Mouse (Mus musculus) limb, embryonic 15.5 days (tissue): ENCODE results near the gene Adam12. TPM values are rescaled to one million over a fixed set of nuclear protein-coding genes. Genes with fewer than 3 reads are reported as not detected.
A peak's percentile ranks its signal among the peaks of the same experiment; 100 is the strongest.

Experiments used
- ATAC-seq: fragments of 200-750 bp; cut with Nextera tagmentation; 2 replicates; pipeline ENCODE4 v1.8.0; 2017; ENCODE audit warnings: low read depth, moderate TSS enrichment; ENCODE audit not compliant: insufficient number of reproducible peaks, low FRiP score, low TSS enrichment
- H3K27ac ChIP-seq: fragments of 300-500 bp; sonication (generic); 2 replicates; pipeline ENCODE4 v1.5.1; 2015; ENCODE audit warnings: moderate library complexity, mild to moderate bottlenecking, inconsistent platforms
- H3K27me3 ChIP-seq: fragments of 300-500 bp; sonication (generic); 2 replicates; pipeline ENCODE4 v1.6.1; 2015; ENCODE audit warnings: inconsistent platforms
- H3K36me3 ChIP-seq: fragments of 300-500 bp; sonication (generic); 2 replicates; pipeline ENCODE4 v1.6.1; 2015; ENCODE audit warnings: inconsistent platforms
- H3K4me1 ChIP-seq: fragments of 300-500 bp; sonication (generic); 2 replicates; pipeline ENCODE4 v1.6.1; 2015; ENCODE audit warnings: inconsistent platforms
- H3K4me2 ChIP-seq: fragments of 300-500 bp; sonication (generic); 2 replicates; pipeline ENCODE4 v1.6.1; 2015; ENCODE audit warnings: mild to moderate bottlenecking, inconsistent platforms
- H3K4me3 ChIP-seq: fragments of 300-500 bp; sonication (generic); 2 replicates; pipeline ENCODE4 v1.5.1; 2015; ENCODE audit warnings: mild to moderate bottlenecking, inconsistent platforms
- H3K9ac ChIP-seq: fragments of 300-500 bp; sonication (generic); 2 replicates; pipeline ENCODE4 v1.6.1; 2015; ENCODE audit warnings: inconsistent platforms
- H3K9me3 ChIP-seq: fragments of 300-500 bp; sonication (generic); 2 replicates; pipeline ENCODE4 v1.6.1; 2016; ENCODE audit warnings: inconsistent platforms
- WGBS: fragments of 180-500 bp; shearing (Covaris S2); methylation state at CpG from one replicate; pipeline ENCODE4 v1.1.7; 2015; 5-methylcytosine and 5-hydroxymethylcytosine counted together
- polyA plus RNA-seq: library from polyadenylated mRNA; unstranded; fragments of >200 nt; fragmentation: Nextera tagmentation; extraction: Ambion mirVana; gene quantifications from 2 replicates; pipeline ENCODE4 v1.2.1, GENCODE M21; 2015

Adam12 gene
- polyA plus RNA-seq, 1 experiment from 2014 or later = 8.1 TPM

- no peak overlapping the region for H3K27ac ChIP-seq
- H3K9me3 ChIP-seq = no peaks in the 10 kb centered on the region
- no peak overlapping the region for H3K4me2 ChIP-seq
- H3K9ac ChIP-seq = no peak overlapping the region
- no peak for ATAC-seq
- no peaks in the 10 kb centered on the region for H3K27me3 ChIP-seq
- no peak overlapping the region for H3K4me3 ChIP-seq
- WGBS = 71% methylated on average over 17 of the region's 17 CpGs
- H3K4me1 ChIP-seq = peaks cover 2% of the 10 kb centered on the region; the same call in 1 of the 2 replicates
- H3K36me3 ChIP-seq = no peaks in the 10 kb centered on the region
Observed at GRCm38 (mm10) chr7:133876646-133877342, 355.2 kb downstream of the Adam12 start.

GRCm38 (mm10) chr7:133876139-133876538 lies 355.8 kb downstream of the Adam12 start:
- Histone ChIP-seq H3K9ac (no peak overlapping the region), H3K36me3 (no peaks in the 10 kb centered on the region), H3K9me3 (no peaks in the 10 kb centered on the region), H3K4me2 (no peak overlapping the region), H3K4me3 (no peak overlapping the region), H3K27me3 (no peaks in the 10 kb centered on the region), H3K27ac (no peak overlapping the region), H3K4me1 (peaks cover 2% of the 10 kb centered on the region; the same call in 1 of the 2 replicates)
- WGBS = 59% methylated on average over 3 of the region's 3 CpGs
- ATAC-seq = no peak

GRCm38 (mm10) chr7:133872701-133873100 lies 359.2 kb downstream of the Adam12 start:
- H3K9me3 ChIP-seq = no peaks in the 10 kb centered on the region
- no peak overlapping the region for H3K4me2 ChIP-seq
- no peak overlapping the region for H3K9ac ChIP-seq
- ATAC-seq = no peak
- 0 out of 2 replicates have a peak, but pooled peaks cover 2% of the 10 kb centered on the region for H3K4me1 ChIP-seq
- H3K4me3 ChIP-seq = no peak overlapping the region
- 78% methylated on average over 5 of the region's 5 CpGs for WGBS
- no peaks in the 10 kb centered on the region for H3K36me3 ChIP-seq
- H3K27me3 ChIP-seq = no peaks in the 10 kb centered on the region
- H3K27ac ChIP-seq = no peak overlapping the region

GRCm38 (mm10) chr7:133870265-133870664 lies 361.7 kb downstream of the Adam12 start:
- no peaks in the 10 kb centered on the region for H3K27me3 ChIP-seq
- no peak overlapping the region for H3K4me3 ChIP-seq
- H3K36me3 ChIP-seq = no peaks in the 10 kb centered on the region
- no peaks in the 10 kb centered on the region for H3K9me3 ChIP-seq
- H3K4me2 ChIP-seq = no peak overlapping the region
- H3K27ac ChIP-seq = no peak overlapping the region
- H3K4me1 ChIP-seq = no peaks in the 10 kb centered on the region
- no peak overlapping the region for H3K9ac ChIP-seq
- ATAC-seq = no peak
- WGBS = 87% methylated on average over 4 of the region's 4 CpGs

GRCm38 (mm10) chr7:133863684-133864083 lies 368.3 kb downstream of the Adam12 start:
- no peaks in the 10 kb centered on the region for H3K4me1 ChIP-seq
- H3K9me3 ChIP-seq = no peaks in the 10 kb centered on the region
- 87% methylated on average over 4 of the region's 4 CpGs for WGBS
- no peak for ATAC-seq
- no peak overlapping the region for H3K4me3 ChIP-seq
- peaks cover 6% of the 10 kb centered on the region; the same call in 1 of the 2 replicates for H3K27me3 ChIP-seq
- H3K27ac ChIP-seq = no peak overlapping the region
- no peak overlapping the region for H3K4me2 ChIP-seq
- H3K36me3 ChIP-seq = no peaks in the 10 kb centered on the region
- H3K9ac ChIP-seq = no peak overlapping the region

GRCm38 (mm10) chr7:133863151-133863550 lies 368.8 kb downstream of the Adam12 start:
- WGBS = 64% methylated on average over 3 of the region's 3 CpGs
- H3K9me3 ChIP-seq = no peaks in the 10 kb centered on the region
- H3K4me3 ChIP-seq = no peak overlapping the region
- no peaks in the 10 kb centered on the region for H3K36me3 ChIP-seq
- no peaks in the 10 kb centered on the region for H3K4me1 ChIP-seq
- no peak overlapping the region for H3K9ac ChIP-seq
- ATAC-seq = no peak
- peaks cover 6% of the 10 kb centered on the region; the same call in 1 of the 2 replicates for H3K27me3 ChIP-seq
- H3K27ac ChIP-seq = no peak overlapping the region
- H3K4me2 ChIP-seq = no peak overlapping the region

GRCm38 (mm10) chr7:133862723-133863122 lies 369.2 kb downstream of the Adam12 start:
- Histone ChIP-seq H3K9me3 (no peaks in the 10 kb centered on the region), H3K4me2 (no peak overlapping the region), H3K4me3 (no peak overlapping the region), H3K36me3 (no peaks in the 10 kb centered on the region), H3K27me3 (peaks cover 6% of the 10 kb centered on the region; the same call in 1 of the 2 replicates), H3K4me1 (no peaks in the 10 kb centered on the region), H3K27ac (no peak overlapping the region), H3K9ac (no peak overlapping the region)
- 83% methylated on average over 5 of the region's 5 CpGs for WGBS
- no peak for ATAC-seq

- Histone ChIP-seq H3K4me2 (no peak overlapping the region), H3K36me3 (no peaks in the 10 kb centered on the region), H3K9ac (no peak overlapping the region), H3K4me3 (no peak overlapping the region), H3K4me1 (no peaks in the 10 kb centered on the region), H3K27me3 (peaks cover 9% of the 10 kb centered on the region; the same call in 1 of the 2 replicates), H3K27ac (no peak overlapping the region), H3K9me3 (no peaks in the 10 kb centered on the region)
- WGBS = 90% methylated on average over 6 of the region's 6 CpGs
- no peak for ATAC-seq
Observed at GRCm38 (mm10) chr7:133862233-133862632, 369.7 kb downstream of the Adam12 start.

GRCm38 (mm10) chr7:133859548-133859947 lies 372.4 kb downstream of the Adam12 start:
- H3K4me1 ChIP-seq = no peaks in the 10 kb centered on the region

GRCm38 (mm10) chr7:133858506-133858905 lies 373.4 kb downstream of the Adam12 start:
- Histone ChIP-seq H3K4me3 (no peak overlapping the region), H3K9ac (no peak overlapping the region), H3K36me3 (no peaks in the 10 kb centered on the region), H3K4me1 (no peaks in the 10 kb centered on the region), H3K27me3 (peaks cover 10% of the 10 kb centered on the region; the same call in 1 of the 2 replicates), H3K4me2 (no peak overlapping the region), H3K27ac (no peak overlapping the region), H3K9me3 (no peaks in the 10 kb centered on the region)
- ATAC-seq = no peak
- 90% methylated on average over 3 of the region's 3 CpGs for WGBS

More at GRCm38 (mm10) chr7:133859548-133859947, 372.4 kb downstream of the Adam12 start:
- Histone ChIP-seq H3K4me3 (no peak overlapping the region), H3K27ac (no peak overlapping the region), H3K4me2 (no peak overlapping the region), H3K27me3 (peaks cover 10% of the 10 kb centered on the region; the same call in 1 of the 2 replicates), H3K36me3 (no peaks in the 10 kb centered on the region), H3K9me3 (no peaks in the 10 kb centered on the region), H3K9ac (no peak overlapping the region)
- no peak for ATAC-seq
- WGBS = 72% methylated on average over 4 of the region's 4 CpGs

- H3K4me2 ChIP-seq = no peak overlapping the region
- ATAC-seq = 0 out of 2 replicates have a peak, but pooled peaks have one; percentile 40
- H3K4me3 ChIP-seq = no peak overlapping the region
- H3K9me3 ChIP-seq = no peaks in the 10 kb centered on the region
- no peak overlapping the region for H3K9ac ChIP-seq
- no peaks in the 10 kb centered on the region for H3K36me3 ChIP-seq
- no peak overlapping the region for H3K27ac ChIP-seq
- 31% methylated on average over 3 of the region's 3 CpGs for WGBS
- no peaks in the 10 kb centered on the region for H3K4me1 ChIP-seq
- peaks cover 10% of the 10 kb centered on the region; the same call in 1 of the 2 replicates for H3K27me3 ChIP-seq
Observed at GRCm38 (mm10) chr7:133856278-133856677, 375.7 kb downstream of the Adam12 start.

- Histone ChIP-seq H3K36me3 (no peaks in the 10 kb centered on the region), H3K4me1 (no peaks in the 10 kb centered on the region), H3K27ac (no peak overlapping the region), H3K27me3 (no peaks in the 10 kb centered on the region), H3K4me2 (no peak overlapping the region), H3K4me3 (no peak overlapping the region), H3K9ac (no peak overlapping the region), H3K9me3 (no peaks in the 10 kb centered on the region)
- ATAC-seq = no peak
Observed at GRCm38 (mm10) chr7:133850735-133851134, 381.2 kb downstream of the Adam12 start.
